Mouse (Mus musculus): Measurements from ENCODE around the gene Fry.

Gene Fry

DNA sequence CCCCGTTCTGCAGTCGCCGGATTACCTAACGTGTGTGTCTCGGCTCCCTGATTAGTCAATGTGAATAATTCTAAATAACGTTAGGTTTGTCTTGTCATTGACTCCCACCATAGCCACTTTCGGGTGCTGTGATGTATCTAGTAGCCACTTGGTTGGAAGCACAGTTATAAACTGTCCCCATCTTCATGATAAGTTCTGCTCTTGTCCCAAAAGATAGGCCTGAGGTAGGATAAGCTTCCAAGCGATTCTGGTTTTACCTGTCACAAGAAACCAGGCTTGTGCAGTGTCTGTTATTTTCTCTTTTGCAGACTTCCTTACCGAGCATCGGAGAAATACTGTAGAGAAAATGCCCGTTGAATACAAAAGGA is 404.4 kb downstream of the Fry start:
- DNase-seq (ENCODE audit: low spot score in 2 of 2): no peak

DNA sequence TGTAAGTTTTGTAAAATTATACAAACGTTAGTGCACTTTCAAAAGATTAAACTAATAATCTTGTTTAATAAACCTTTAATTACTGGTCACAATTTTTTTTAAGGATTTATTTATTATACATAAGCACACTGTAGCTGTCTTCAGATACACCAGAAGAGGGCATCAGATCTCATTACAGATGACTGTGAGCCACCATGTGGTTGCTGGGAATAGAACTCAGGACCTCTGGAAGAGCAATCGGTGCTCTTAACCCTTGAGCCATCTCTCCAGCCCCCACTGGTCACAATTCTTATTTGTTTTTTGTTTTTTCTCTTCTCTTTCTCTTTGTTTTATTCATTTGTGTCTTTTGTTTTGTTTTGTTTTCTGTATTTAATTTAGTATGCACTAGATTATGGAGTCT is 406.8 kb downstream of the Fry start:
- no peak for DNase-seq (ENCODE audit: low spot score in 2 of 2)

GRCm38 (mm10) chr5:150541302-150541701 is 422.9 kb downstream of the Fry start:
- DNase-seq (ENCODE audit: low spot score in 2 of 2): no peak

DNA sequence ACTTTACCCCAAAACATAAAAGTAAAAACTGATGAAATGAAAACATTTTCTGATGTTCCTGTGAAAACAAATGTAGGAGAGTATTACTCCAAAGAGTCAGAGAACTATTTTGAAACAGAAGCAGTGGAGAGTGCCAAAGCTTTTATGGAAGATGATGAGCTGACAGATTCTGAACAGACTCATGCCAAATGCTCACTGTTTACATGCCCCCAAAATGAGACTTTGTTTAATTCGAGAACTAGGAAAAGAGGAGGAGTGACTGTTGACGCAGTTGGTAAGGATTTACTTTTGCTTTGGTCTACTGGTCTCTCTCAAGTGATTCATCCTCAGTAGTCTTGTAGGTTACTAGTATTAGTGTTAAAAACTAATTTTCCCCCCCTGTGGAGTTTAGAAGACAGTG is 424.7 kb downstream of the Fry start:
- no peak for DNase-seq (ENCODE audit: low spot score in 2 of 2)

All from spleen, postnatal 4 days (tissue).